Mouse (Mus musculus) gonadal fat pad, adult 2 months (tissue): Measurements from ENCODE around the gene Hipk1. TPM values are rescaled to one million over a fixed set of nuclear protein-coding genes. Genes with fewer than 3 reads are reported as not detected.
A peak's percentile ranks its signal among the peaks of the same experiment; 100 is the strongest.
"Not testable (repeated sequence)": the region's sequence is repeated elsewhere in the genome, so short reads cannot be mapped to it uniquely, and the experiment has no call there.

Source experiments
- DNase-seq: peaks from one replicate; pipeline ENCODE4 v3.0.0-alpha.2; 2012; ENCODE audit warnings: low read depth
- polyA plus RNA-seq: library from polyadenylated mRNA; depleted of rRNA; stranded (reverse); fragments of >200 nt; gene quantifications from 2 replicates; pipeline ENCODE4 v1.2.3, GENCODE M21; 2012; rRNA removed

Hipk1 gene
- 63.1 and 88.4 TPM in 2 replicates for polyA plus RNA-seq

- DNase-seq = no peak
Measured at GRCm38 (mm10) chr3:103791230-103792110, at the start of gene Hipk1. Gene Hipk1 (minus strand): TSS chr3:103791563.

- not testable (repeated sequence) for DNase-seq
Measured at GRCm38 (mm10) chr3:103840946-103841345, 49.6 kb upstream of the Hipk1 start.

GRCm38 (mm10) chr3:103840195-103840594 is 48.8 kb upstream of the Hipk1 start:
- DNase-seq = not testable (repeated sequence)

- no peak for DNase-seq
Measured at GRCm38 (mm10) chr3:103839711-103840110, 48.3 kb upstream of the Hipk1 start.

GRCm38 (mm10) chr3:103836453-103836852 is 45.1 kb upstream of the Hipk1 start:
- no peak for DNase-seq

GRCm38 (mm10) chr3:103835951-103836310 is 44.6 kb upstream of the Hipk1 start:
- DNase-seq = no peak

- no peak for DNase-seq
Measured at GRCm38 (mm10) chr3:103835272-103835950, 44.0 kb upstream of the Hipk1 start.

GRCm38 (mm10) chr3:103834001-103834400 is 42.6 kb upstream of the Hipk1 start:
- DNase-seq = no peak

- no peak for DNase-seq
Measured at GRCm38 (mm10) chr3:103832426-103832825, 41.1 kb upstream of the Hipk1 start, which contains the start of gene Bcl2l15. Gene Bcl2l15 (plus strand): TSS chr3:103832601.

GRCm38 (mm10) chr3:103831146-103831545 is 39.8 kb upstream of the Hipk1 start:
- no peak for DNase-seq

- DNase-seq = not testable (repeated sequence)
Measured at GRCm38 (mm10) chr3:103830681-103831080, 39.3 kb upstream of the Hipk1 start.

- no peak for DNase-seq
Measured at GRCm38 (mm10) chr3:103829036-103829435, 37.7 kb upstream of the Hipk1 start.

- DNase-seq = no peak
Measured at GRCm38 (mm10) chr3:103827548-103827947, 36.2 kb upstream of the Hipk1 start.

- DNase-seq = no peak
Measured at GRCm38 (mm10) chr3:103810967-103811366, 19.6 kb upstream of the Hipk1 start.

- no peak for DNase-seq
Measured at GRCm38 (mm10) chr3:103809799-103810150, 18.4 kb upstream of the Hipk1 start.

GRCm38 (mm10) chr3:103808891-103809798 is 17.8 kb upstream of the Hipk1 start, which contains the start of the genes Dclre1b, Ap4b1 and Gm43064:
Gene Dclre1b (minus strand): TSS chr3:103809444.
Gene Ap4b1 (plus strand): TSS chr3:103809520.
Gene Gm43064 (plus strand): TSS chr3:103809573.
- DNase-seq = no peak

- no peak for DNase-seq
Measured at GRCm38 (mm10) chr3:103805671-103806070, 14.3 kb upstream of the Hipk1 start.

GRCm38 (mm10) chr3:103802861-103803260 is 11.5 kb upstream of the Hipk1 start:
- DNase-seq = no peak

GRCm38 (mm10) chr3:103801631-103802531 is 10.5 kb upstream of the Hipk1 start:
- DNase-seq = peak; percentile 99

- no peak for DNase-seq
Measured at GRCm38 (mm10) chr3:103799507-103799906, 8.1 kb upstream of the Hipk1 start.

- DNase-seq = no peak
Measured at GRCm38 (mm10) chr3:103796389-103796788, 5.0 kb upstream of the Hipk1 start.
